Mouse (Mus musculus): Measurements from ENCODE around the gene Ormdl2. TPM values are rescaled to one million over a fixed set of nuclear protein-coding genes. Genes with fewer than 3 reads are reported as not detected.

Ormdl2 gene
- total RNA-seq, 2 experiments from 2014 or later = 23.9 to 32.7 TPM

Other genes starting within 250 kb of the Ormdl2 start
- gene Erbb3, start 232.0 kb downstream of the Ormdl2 start, total RNA-seq (2015; ENCODE audit: low replicate concordance) = 0.84 and 1.1 TPM in 2 replicates
- gene Erbb3, start 232.0 kb downstream of the Ormdl2 start, total RNA-seq (2017; ENCODE audit: low replicate concordance) = 0.39 and 0.53 TPM in 2 replicates
- 581 and 593 TPM in 2 replicates for gene Rps26, start 194.9 kb downstream of the Ormdl2 start, total RNA-seq (2015; ENCODE audit: low replicate concordance)
- gene Rps26, start 194.9 kb downstream of the Ormdl2 start, total RNA-seq (2017; ENCODE audit: low replicate concordance) = 151 and 338 TPM in 2 replicates
- gene Ikzf4, start 175.7 kb downstream of the Ormdl2 start, total RNA-seq (2015; ENCODE audit: low replicate concordance) = not detected in 2 replicates
- not detected in 2 replicates for gene Ikzf4, start 175.7 kb downstream of the Ormdl2 start, total RNA-seq (2017; ENCODE audit: low replicate concordance)
- gene Suox, start 147.6 kb downstream of the Ormdl2 start, total RNA-seq (2015; ENCODE audit: low replicate concordance) = 21.4 and 35.7 TPM in 2 replicates
- 27.7 and 43.4 TPM in 2 replicates for gene Suox, start 147.6 kb downstream of the Ormdl2 start, total RNA-seq (2017; ENCODE audit: low replicate concordance)
- gene Rab5b, start 125.4 kb downstream of the Ormdl2 start, total RNA-seq (2015; ENCODE audit: low replicate concordance) = 30.6 and 54.1 TPM in 2 replicates
- gene Rab5b, start 125.4 kb downstream of the Ormdl2 start, total RNA-seq (2017; ENCODE audit: low replicate concordance) = 37.7 and 46.8 TPM in 2 replicates
- gene Pmel, start 117.5 kb downstream of the Ormdl2 start, total RNA-seq (2015; ENCODE audit: low replicate concordance) = not detected in 2 replicates
- 0.39 TPM in 1 of 2 replicates, not detected in the other for gene Pmel, start 117.5 kb downstream of the Ormdl2 start, total RNA-seq (2017; ENCODE audit: low replicate concordance)
- 111 and 124 TPM in 2 replicates for gene Cdk2, start 116.6 kb downstream of the Ormdl2 start, total RNA-seq (2015; ENCODE audit: low replicate concordance)
- 62.0 and 73.5 TPM in 2 replicates for gene Cdk2, start 116.6 kb downstream of the Ormdl2 start, total RNA-seq (2017; ENCODE audit: low replicate concordance)
- 9.6 and 16.2 TPM in 2 replicates for gene Dgka, start 76.8 kb downstream of the Ormdl2 start, total RNA-seq (2015; ENCODE audit: low replicate concordance)
- 2.5 and 9.6 TPM in 2 replicates for gene Dgka, start 76.8 kb downstream of the Ormdl2 start, total RNA-seq (2017; ENCODE audit: low replicate concordance)
- gene Pym1, start 73.8 kb downstream of the Ormdl2 start, total RNA-seq (2015; ENCODE audit: low replicate concordance) = 13.8 and 19.5 TPM in 2 replicates
- gene Pym1, start 73.8 kb downstream of the Ormdl2 start, total RNA-seq (2017; ENCODE audit: low replicate concordance) = 15.5 and 19.7 TPM in 2 replicates
- gene Mmp19, start 30.7 kb downstream of the Ormdl2 start, total RNA-seq (2015; ENCODE audit: low replicate concordance) = 1.3 and 1.4 TPM in 2 replicates
- 0.90 and 1.9 TPM in 2 replicates for gene Mmp19, start 30.7 kb downstream of the Ormdl2 start, total RNA-seq (2017; ENCODE audit: low replicate concordance)
- gene Dnajc14, start 17.6 kb downstream of the Ormdl2 start, total RNA-seq (2015; ENCODE audit: low replicate concordance) = 15.1 and 15.5 TPM in 2 replicates
- 23.5 and 24.6 TPM in 2 replicates for gene Dnajc14, start 17.6 kb downstream of the Ormdl2 start, total RNA-seq (2017; ENCODE audit: low replicate concordance)
- 6.5 TPM in 1 of 2 replicates, not detected in the other for gene Tmem198b, start 17.3 kb downstream of the Ormdl2 start, total RNA-seq (2015; ENCODE audit: low replicate concordance)
- 0.26 and 2.0 TPM in 2 replicates for gene Tmem198b, start 17.3 kb downstream of the Ormdl2 start, total RNA-seq (2017; ENCODE audit: low replicate concordance)
- 151 and 206 TPM in 2 replicates for gene Sarnp, start 4.3 kb downstream of the Ormdl2 start, total RNA-seq (2015; ENCODE audit: low replicate concordance)
- 162 and 172 TPM in 2 replicates for gene Sarnp, start 4.3 kb downstream of the Ormdl2 start, total RNA-seq (2017; ENCODE audit: low replicate concordance)
- gene Gdf11, start 70.1 kb upstream of the Ormdl2 start, total RNA-seq (2015; ENCODE audit: low replicate concordance) = 0.36 TPM in 1 of 2 replicates, not detected in the other
- not detected in 2 replicates for gene Gdf11, start 70.1 kb upstream of the Ormdl2 start, total RNA-seq (2017; ENCODE audit: low replicate concordance)
- gene Cd63, start 79.3 kb upstream of the Ormdl2 start, total RNA-seq (2015; ENCODE audit: low replicate concordance) = 57.4 and 85.1 TPM in 2 replicates
- gene Cd63, start 79.3 kb upstream of the Ormdl2 start, total RNA-seq (2017; ENCODE audit: low replicate concordance) = 17.7 and 28.4 TPM in 2 replicates
- 11.7 TPM in 1 of 2 replicates, not detected in the other for gene Rdh5, start 101.2 kb upstream of the Ormdl2 start, total RNA-seq (2015; ENCODE audit: low replicate concordance)
- 20.1 TPM in 1 of 2 replicates, not detected in the other for gene Rdh5, start 101.2 kb upstream of the Ormdl2 start, total RNA-seq (2017; ENCODE audit: low replicate concordance)
- 49.0 and 51.2 TPM in 2 replicates for gene Bloc1s1, start 102.4 kb upstream of the Ormdl2 start, total RNA-seq (2015; ENCODE audit: low replicate concordance)
- 15.5 and 37.2 TPM in 2 replicates for gene Bloc1s1, start 102.4 kb upstream of the Ormdl2 start, total RNA-seq (2017; ENCODE audit: low replicate concordance)
- gene Itga7, start 112.2 kb upstream of the Ormdl2 start, total RNA-seq (2015; ENCODE audit: low replicate concordance) = not detected in 2 replicates
- not detected in 2 replicates for gene Itga7, start 112.2 kb upstream of the Ormdl2 start, total RNA-seq (2017; ENCODE audit: low replicate concordance)
- gene Mettl7b, start 139.3 kb upstream of the Ormdl2 start, total RNA-seq (2015; ENCODE audit: low replicate concordance) = not detected in 2 replicates
- not detected in 2 replicates for gene Mettl7b, start 139.3 kb upstream of the Ormdl2 start, total RNA-seq (2017; ENCODE audit: low replicate concordance)
- not detected in 2 replicates for gene Olfr9, start 167.8 kb upstream of the Ormdl2 start, total RNA-seq (2015; ENCODE audit: low replicate concordance)
- not detected in 2 replicates for gene Olfr9, start 167.8 kb upstream of the Ormdl2 start, total RNA-seq (2017; ENCODE audit: low replicate concordance)
- not detected in 2 replicates for gene Olfr763, start 189.1 kb upstream of the Ormdl2 start, total RNA-seq (2015; ENCODE audit: low replicate concordance)
- gene Olfr763, start 189.1 kb upstream of the Ormdl2 start, total RNA-seq (2017; ENCODE audit: low replicate concordance) = not detected in 2 replicates
- not detected in 2 replicates for gene Olfr764-ps1, start 218.3 kb upstream of the Ormdl2 start, total RNA-seq (2015; ENCODE audit: low replicate concordance)
- gene Olfr764-ps1, start 218.3 kb upstream of the Ormdl2 start, total RNA-seq (2017; ENCODE audit: low replicate concordance) = not detected in 2 replicates
- not detected in 2 replicates for gene Olfr765, start 228.4 kb upstream of the Ormdl2 start, total RNA-seq (2015; ENCODE audit: low replicate concordance)
- not detected in 2 replicates for gene Olfr765, start 228.4 kb upstream of the Ormdl2 start, total RNA-seq (2017; ENCODE audit: low replicate concordance)
- gene Olfr766-ps1, start 247.3 kb upstream of the Ormdl2 start, total RNA-seq (2015; ENCODE audit: low replicate concordance) = not detected in 2 replicates
- gene Olfr766-ps1, start 247.3 kb upstream of the Ormdl2 start, total RNA-seq (2017; ENCODE audit: low replicate concordance) = not detected in 2 replicates